In the genomic region with DNA sequence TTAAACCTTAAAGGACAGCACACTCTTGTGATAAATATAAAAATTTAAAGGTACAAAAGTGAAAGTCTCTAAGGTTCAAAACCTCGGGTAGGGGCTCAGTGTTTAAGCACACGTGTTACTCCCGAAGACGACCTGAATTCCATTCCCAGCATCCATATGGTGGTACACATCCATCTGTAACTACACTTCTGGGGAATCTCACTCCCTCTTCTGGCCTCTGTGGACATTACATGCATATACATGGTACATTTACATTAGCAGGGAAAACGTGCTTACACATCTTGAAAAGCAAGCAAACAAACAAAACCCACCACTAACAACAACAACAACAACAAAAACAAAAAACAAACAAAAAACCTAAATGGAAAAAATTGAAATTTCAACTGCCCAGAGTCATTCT, we compare ENCODE assay signal across 21 mouse cellular contexts. TPM values are rescaled to one million over a fixed set of nuclear protein-coding genes. Genes with fewer than 3 reads are reported as not detected.
DNase-seq lines count a peak whose midpoint lies in the region; ATAC-seq and TF ChIP-seq lines count a peak whose summit lies in the region.
"Had no signal": no experiment of that assay in that cellular context is flagged by ENCODE, and none has a peak within 500 bp of the region (broad histone marks: within the 10 kb centered on the region; RNA-seq: fewer than 3 reads in every experiment).

No protein-coding gene starts in this region.

- H3K4me1 ChIP-seq in ES-E14 (ENCODE audit: control insufficient read depth in 2 of 2, insufficient read depth in 2 of 2, low read length in 2 of 2, poor library complexity in 1 of 2): no peaks in the 10 kb centered on the region
- H3K4me1 ChIP-seq: embryonic facial prominence, embryonic 15.5 days; heart, embryonic 10.5 days; limb, embryonic 15.5 days; stomach, embryonic 15.5 days had no signal

- no peaks in the 10 kb centered on the region for H3K9me3 ChIP-seq in ES-E14 (ENCODE audit: control insufficient read depth, insufficient read depth, low read depth, low read length)
- H3K9me3 ChIP-seq: embryonic facial prominence, embryonic 15.5 days; forebrain, embryonic 15.5 days; heart, embryonic 10.5 days; limb, embryonic 15.5 days; neural tube, embryonic 12.5 days; stomach, embryonic 15.5 days had no signal

- no peak overlapping the region for H3K27ac ChIP-seq in layer of hippocampus, adult 2 months
- no peak overlapping the region for H3K27ac ChIP-seq in ES-E14 (ENCODE audit: insufficient read depth, low read depth, low read length, poor library complexity, severe bottlenecking)
- H3K27ac ChIP-seq: embryonic facial prominence, embryonic 15.5 days; forebrain, embryonic 15.5 days; heart, embryonic 10.5 days; limb, embryonic 15.5 days; neural tube, embryonic 12.5 days; stomach, embryonic 15.5 days had no signal

- H3K36me3 ChIP-seq in ES-E14 (ENCODE audit: control insufficient read depth, insufficient read depth, low read length, poor library complexity, severe bottlenecking): no peaks in the 10 kb centered on the region
- H3K36me3 ChIP-seq: embryonic facial prominence, embryonic 15.5 days; forebrain, embryonic 15.5 days; heart, embryonic 10.5 days; limb, embryonic 15.5 days; neural tube, embryonic 12.5 days; stomach, embryonic 15.5 days had no signal

- no peak overlapping the region for H3K9ac ChIP-seq in ES-E14 (ENCODE audit: insufficient read depth, low read depth, low read length, poor library complexity, severe bottlenecking)
- H3K9ac ChIP-seq: embryonic facial prominence, embryonic 15.5 days; forebrain, embryonic 15.5 days; limb, embryonic 15.5 days; neural tube, embryonic 12.5 days; stomach, embryonic 15.5 days had no signal

- in situ Hi-C loops in ES-E14 (cut with MboI; ENCODE audit: low sequenced_read_pairs in 2 of 2, unreplicated experiment in 2 of 2): loop anchor here in 1 of 2 experiments (25.0 kb wide), 1 partner anchor 496 kb away; no protein-coding TSS in a partner anchor

- peak; percentile 41 for TF ChIP-seq CTCF in layer of hippocampus, adult 2 months (conservative IDR thresholded peaks at IDR 0.05)

- no peak overlapping the region for H3K4me3 ChIP-seq in layer of hippocampus, adult 2 months
- no peak overlapping the region for H3K4me3 ChIP-seq in ES-E14 (ENCODE audit: insufficient read depth in 1 of 2, low read depth in 1 of 2, low read length in 2 of 2, poor library complexity in 1 of 2, severe bottlenecking in 1 of 2)
- H3K4me3 ChIP-seq: embryonic facial prominence, embryonic 15.5 days; forebrain, embryonic 15.5 days; heart, embryonic 10.5 days; limb, embryonic 15.5 days; megakaryocyte, embryonic 14.5 days; neural tube, embryonic 12.5 days; stomach, embryonic 15.5 days had no signal

- peak; percentile 71 for ATAC-seq in megakaryocyte-erythroid progenitor cell, adult 5-6 weeks (replicated peaks; ENCODE audit: low FRiP score, low TSS enrichment, poor library complexity, severe bottlenecking)
- no peak for ATAC-seq in erythroblast, adult 5-6 weeks (replicated peaks; ENCODE audit: low FRiP score, poor library complexity, severe bottlenecking)
- ATAC-seq: forebrain, embryonic 15.5 days; hindbrain, embryonic 16.5 days had no signal

- peak; percentile 20 for DNase-seq in embryo, embryonic 10.5 days (ENCODE audit: low spot score)
- DNase-seq in embryo, embryonic 10 days (ENCODE audit: low spot score): no peak
- DNase-seq in layer of hippocampus, adult 2 months (ENCODE audit: low spot score in 2 of 2): no peak
- DNase-seq in layer of hippocampus, adult 9-11 months: no peak
- peak; percentile 24 for DNase-seq in ES-E14 (ENCODE audit: low read depth, low spot score)
- no peak for DNase-seq in right cerebral cortex, postnatal 4 days
- DNase-seq: cerebellum, postnatal 25 days; gastrocnemius, postnatal 10 days; kidney, adult 9 months; lung, adult 2 months; thymus, postnatal 14 days had no signal

TF ChIP-seq in ES-E14, 5 proteins besides CTCF, POLR2A, EP300 and RAD21:
- TF ChIP-seq CHD2 (IDR thresholded peaks at IDR 0.05; ENCODE audit: low read depth, low read length): no peak
- TF ChIP-seq ZNF384 (IDR thresholded peaks at IDR 0.05; ENCODE audit: low read depth, low read length): no peak
- no peak for TF ChIP-seq HCFC1 (IDR thresholded peaks at IDR 0.05; ENCODE audit: borderline replicate concordance, insufficient read depth, low read length)
- no peak; the same call in 1 of the 2 replicates for TF ChIP-seq ZC3H11A (IDR thresholded peaks at IDR 0.05; ENCODE audit: borderline replicate concordance, low read depth, low read length)
- TF ChIP-seq MAFK (IDR thresholded peaks at IDR 0.05; ENCODE audit: insufficient read depth, low read depth, low read length): no peak

RNA-seq across cellular contexts. Expression of a gene that starts 10.6 kb away (rescaled TPM):
- total RNA-seq in layer of hippocampus, adult 2 months (2021): 10 to 100 TPM; 14.8 to 15.7 TPM
- 2.9 and 3.0 TPM in 2 replicates for total RNA-seq in ES-E14 (2012; rRNA removed)
- 11.0 and 15.8 TPM in 2 replicates for total RNA-seq in megakaryocyte-erythroid progenitor cell, adult 5-6 weeks (2014; fragmentation: Nextera tagmentation)
- total RNA-seq in megakaryocyte-erythroid progenitor cell, adult 5-6 weeks (2017): 30.2 and 32.2 TPM in 2 replicates
- 2.3 and 6.7 TPM in 2 replicates for total RNA-seq in erythroblast, adult 5-6 weeks (2015; ENCODE audit: low replicate concordance)
- total RNA-seq in erythroblast, adult 5-6 weeks (2017; ENCODE audit: low replicate concordance): 2.8 and 3.6 TPM in 2 replicates

Comparison
In these comparisons a context has a peak if more than half of its experiments do, and no peak if none do; other contexts are left out.
1. DNase-seq: peak in embryo, embryonic 10.5 days (single experiment) and ES-E14 (single experiment); none in embryo, embryonic 10 days (single experiment), layer of hippocampus, adult 2 months (0 of 2), layer of hippocampus, adult 9-11 months (single experiment) and right cerebral cortex, postnatal 4 days (single experiment).